Mouse (Mus musculus) heart, embryonic 14.5 days (tissue): ENCODE data around the gene Slc35e3. TPM values are rescaled to one million over a fixed set of nuclear protein-coding genes. Genes with fewer than 3 reads are reported as not detected.

Experiments
- ATAC-seq: fragments of 200-750 bp; cut with Nextera tagmentation; 2 replicates; pipeline ENCODE4 v1.8.0; 2017; ENCODE audit warnings: low read depth, moderate TSS enrichment; ENCODE audit not compliant: insufficient number of reproducible peaks, insufficient read depth, low FRiP score
- H3K27ac ChIP-seq, 2 experiments: fragments of 200-500 bp in 1 of 2; fragments of 300-500 bp in 1 of 2; sonication (generic) in 1 of 2; replicated peaks in 1 of 2; 2 replicates each; pipeline ENCODE4 v1.5.1; 2012 to 2014; ENCODE audit warnings: low read depth in 2 of 2, low read length in 2 of 2, control low read depth in 1 of 2, mild to moderate bottlenecking in 1 of 2, mixed read lengths in 1 of 2; ENCODE audit not compliant: control insufficient read depth in 1 of 2, insufficient read depth in 1 of 2
- H3K27me3 ChIP-seq: fragments of 300-500 bp; sonication (generic); 2 replicates; pipeline ENCODE4 v1.6.1; 2014; ENCODE audit warnings: mild to moderate bottlenecking, low read length, control low read depth; ENCODE audit not compliant: control insufficient read depth, insufficient read depth
- H3K36me3 ChIP-seq: fragments of 300-500 bp; sonication (generic); 2 replicates; pipeline ENCODE4 v1.6.1; 2014; ENCODE audit warnings: mild to moderate bottlenecking, control low read depth, low read length, mixed read lengths; ENCODE audit not compliant: control insufficient read depth, insufficient read depth
- H3K4me1 ChIP-seq, 2 experiments: fragments of 200-500 bp in 1 of 2; fragments of 300-500 bp in 1 of 2; sonication (generic) in 1 of 2; 2 replicates each; pipeline ENCODE4 v1.6.1; 2012 to 2014; ENCODE audit warnings: low read length in 2 of 2, control low read depth in 1 of 2, mixed read lengths in 1 of 2; ENCODE audit not compliant: control insufficient read depth in 2 of 2, insufficient read depth in 2 of 2
- H3K4me2 ChIP-seq: fragments of 300-500 bp; sonication (generic); 2 replicates; pipeline ENCODE4 v1.6.1; 2014; ENCODE audit warnings: mild to moderate bottlenecking, low read length
- H3K4me3 ChIP-seq, 2 experiments: fragments of 200-500 bp in 1 of 2; fragments of 300-500 bp in 1 of 2; sonication (generic) in 1 of 2; 2 replicates each; pipeline ENCODE4 v1.5.1; 2012 to 2014; ENCODE audit warnings: low read length in 2 of 2, mild to moderate bottlenecking in 2 of 2, control low read depth in 1 of 2, low read depth in 1 of 2, moderate library complexity in 1 of 2; ENCODE audit not compliant: control insufficient read depth in 1 of 2, insufficient read depth in 1 of 2
- H3K9ac ChIP-seq: fragments of 300-500 bp; sonication (generic); 2 replicates; pipeline ENCODE4 v1.6.1; 2014; ENCODE audit warnings: mild to moderate bottlenecking, low read length
- H3K9me3 ChIP-seq: fragments of 300-500 bp; sonication (generic); 2 replicates; pipeline ENCODE4 v1.6.1; 2016; ENCODE audit warnings: low read length, control low read depth; ENCODE audit not compliant: control insufficient read depth
- whole genome bisulfite sequencing: fragments of 180-500 bp; shearing (Covaris S2); extraction: QIAGEN DNeasy Blood & Tissue Kit; methylation state at CpG from one replicate; pipeline ENCODE4 v1.1.7; 2014; 5-methylcytosine and 5-hydroxymethylcytosine counted together
- polyA plus RNA-seq: library from polyadenylated mRNA; unstranded; fragments of >200 nt; fragmentation: Nextera tagmentation; extraction: Ambion mirVana; gene quantifications from 2 replicates; pipeline ENCODE4 v1.2.1, GENCODE M21; 2014

The Slc35e3 gene
- polyA plus RNA-seq, 1 experiment from 2014 or later, result 7.7 TPM

- no peak overlapping the region for H3K9ac ChIP-seq
- no peak overlapping the region for H3K4me2 ChIP-seq
- no peak overlapping the region for H3K4me3 ChIP-seq
- peaks cover 84% of the 10 kb centered on the region for H3K36me3 ChIP-seq
- peaks cover 4% of the 10 kb centered on the region; the same call in 1 of the 2 replicates for H3K9me3 ChIP-seq
- ATAC-seq, result no peak
- WGBS, result 87% methylated on average over 5 of the region's 5 CpGs
- H3K4me1 ChIP-seq, result no peaks in the 10 kb centered on the region
- H3K27me3 ChIP-seq, result no peaks in the 10 kb centered on the region
- no peak overlapping the region for H3K27ac ChIP-seq
Measured at GRCm38 (mm10) chr10:117752851-117753647, 6.9 kb upstream of the Slc35e3 start.

- no peak overlapping the region for H3K4me2 ChIP-seq
- ATAC-seq, result no peak
- H3K9me3 ChIP-seq, result peaks cover 4% of the 10 kb centered on the region; the same call in 1 of the 2 replicates
- WGBS, result 98% methylated on average over 7 of the region's 7 CpGs
- H3K4me1 ChIP-seq, result no peaks in the 10 kb centered on the region
- H3K9ac ChIP-seq, result no peak overlapping the region
- peaks cover 78% of the 10 kb centered on the region for H3K36me3 ChIP-seq
- no peak overlapping the region for H3K4me3 ChIP-seq
- H3K27me3 ChIP-seq, result no peaks in the 10 kb centered on the region
- H3K27ac ChIP-seq, result no peak overlapping the region
Measured at GRCm38 (mm10) chr10:117752304-117752821, 6.2 kb upstream of the Slc35e3 start.

- 92% methylated on average over 6 of the region's 6 CpGs for WGBS
- Histone ChIP-seq H3K27me3 (no peaks in the 10 kb centered on the region), H3K4me1 (no peaks in the 10 kb centered on the region), H3K27ac (no peak overlapping the region), H3K9ac (no peak overlapping the region), H3K9me3 (peaks cover 4% of the 10 kb centered on the region; the same call in 1 of the 2 replicates), H3K4me2 (no peak overlapping the region), H3K4me3 (no peak overlapping the region), H3K36me3 (peaks cover 71% of the 10 kb centered on the region)
- ATAC-seq, result no peak
Measured at GRCm38 (mm10) chr10:117751744-117752143, 5.6 kb upstream of the Slc35e3 start.

GRCm38 (mm10) chr10:117751282-117751610 is 5.1 kb upstream of the Slc35e3 start:
- peaks cover 66% of the 10 kb centered on the region for H3K36me3 ChIP-seq
- H3K4me2 ChIP-seq, result no peak overlapping the region
- WGBS, result 97% methylated on average over 14 of the region's 14 CpGs
- H3K27ac ChIP-seq, result no peak overlapping the region
- ATAC-seq, result no peak
- peaks cover 4% of the 10 kb centered on the region; the same call in 1 of the 2 replicates for H3K9me3 ChIP-seq
- no peak overlapping the region for H3K9ac ChIP-seq
- no peaks in the 10 kb centered on the region for H3K27me3 ChIP-seq
- no peaks in the 10 kb centered on the region; a peak in 1 of 4 replicates for H3K4me1 ChIP-seq
- no peak overlapping the region for H3K4me3 ChIP-seq

DNA sequence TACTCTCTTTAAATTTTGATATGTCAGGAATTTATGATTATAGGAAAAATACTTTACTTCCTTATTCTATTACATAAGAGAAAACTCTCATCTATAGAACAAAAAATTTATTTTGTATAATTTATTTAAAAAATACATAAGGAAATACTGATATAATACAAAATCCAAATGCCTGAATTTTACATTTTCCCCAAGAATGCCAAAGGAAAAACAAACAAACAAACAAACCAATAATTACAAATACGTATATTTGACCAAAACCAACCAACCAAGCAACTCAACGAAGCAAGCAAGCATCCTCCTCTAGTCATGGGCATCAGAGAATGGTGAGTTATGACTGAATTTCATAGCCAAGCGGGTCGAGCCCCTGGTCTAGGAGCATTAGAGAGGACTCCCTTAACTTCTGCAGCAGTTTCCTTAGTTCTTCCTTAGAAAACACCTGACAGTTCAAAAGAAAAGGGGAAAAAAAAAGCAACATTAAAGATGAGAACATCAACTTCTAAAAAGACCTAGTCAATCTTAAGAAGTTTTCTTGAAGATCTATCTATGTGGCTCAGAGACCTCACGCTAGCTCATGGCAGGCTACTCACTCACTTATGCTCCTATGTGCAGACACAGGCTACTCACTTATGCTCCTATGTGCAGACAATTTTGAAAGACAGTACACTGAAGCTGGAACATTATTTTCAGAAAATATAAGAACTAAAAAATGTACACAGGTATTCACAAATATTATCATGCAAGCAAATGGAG is 4.5 kb upstream of the Slc35e3 start:
- Histone ChIP-seq H3K4me2 (no peak overlapping the region), H3K4me3 (no peak overlapping the region), H3K9me3 (peaks cover 4% of the 10 kb centered on the region; the same call in 1 of the 2 replicates), H3K36me3 (peaks cover 61% of the 10 kb centered on the region), H3K27ac (no peak overlapping the region), H3K9ac (no peak overlapping the region), H3K27me3 (no peaks in the 10 kb centered on the region), H3K4me1 (no peaks in the 10 kb centered on the region; a peak in 1 of 4 replicates)
- no peak for ATAC-seq
- 92% methylated on average over 5 of the region's 5 CpGs for WGBS

DNA sequence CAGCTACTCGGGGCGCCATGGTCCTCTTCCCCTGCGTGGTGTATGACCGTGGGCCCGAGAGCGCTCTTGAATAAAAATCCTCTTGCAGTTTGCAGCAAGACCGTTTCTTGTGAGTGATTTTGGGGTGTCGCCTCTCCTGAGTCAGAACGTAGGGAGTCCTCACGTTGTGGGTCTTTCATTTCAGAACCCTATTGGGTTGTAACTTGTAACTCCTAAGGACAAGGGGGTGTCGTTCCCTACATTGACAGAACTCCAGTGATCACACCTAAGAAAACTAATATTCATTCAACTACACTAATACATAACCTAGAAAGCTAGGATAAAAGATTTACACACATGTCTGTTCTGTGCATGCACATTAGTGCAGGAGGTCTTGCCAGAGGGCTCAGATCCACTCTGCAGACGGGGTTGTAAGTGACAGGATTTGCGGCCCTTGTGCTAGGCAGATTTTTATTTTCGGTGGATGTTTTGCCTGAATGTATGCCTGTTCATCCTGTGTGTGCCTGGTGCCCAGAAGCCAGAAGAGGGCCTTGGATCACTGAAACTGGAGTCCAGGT is 3.7 kb upstream of the Slc35e3 start:
- peaks cover 4% of the 10 kb centered on the region; the same call in 1 of the 2 replicates for H3K9me3 ChIP-seq
- WGBS, result 90% methylated on average over 14 of the region's 14 CpGs
- no peak overlapping the region for H3K4me3 ChIP-seq
- H3K36me3 ChIP-seq, result peaks cover 53% of the 10 kb centered on the region
- H3K4me2 ChIP-seq, result no peak overlapping the region
- ATAC-seq, result no peak
- H3K4me1 ChIP-seq, result peaks cover 0 to 4% of the 10 kb centered on the region in 2 experiments; a peak in 2 of 4 replicates
- H3K27ac ChIP-seq, result no peak overlapping the region
- no peaks in the 10 kb centered on the region for H3K27me3 ChIP-seq
- H3K9ac ChIP-seq, result no peak overlapping the region

DNA sequence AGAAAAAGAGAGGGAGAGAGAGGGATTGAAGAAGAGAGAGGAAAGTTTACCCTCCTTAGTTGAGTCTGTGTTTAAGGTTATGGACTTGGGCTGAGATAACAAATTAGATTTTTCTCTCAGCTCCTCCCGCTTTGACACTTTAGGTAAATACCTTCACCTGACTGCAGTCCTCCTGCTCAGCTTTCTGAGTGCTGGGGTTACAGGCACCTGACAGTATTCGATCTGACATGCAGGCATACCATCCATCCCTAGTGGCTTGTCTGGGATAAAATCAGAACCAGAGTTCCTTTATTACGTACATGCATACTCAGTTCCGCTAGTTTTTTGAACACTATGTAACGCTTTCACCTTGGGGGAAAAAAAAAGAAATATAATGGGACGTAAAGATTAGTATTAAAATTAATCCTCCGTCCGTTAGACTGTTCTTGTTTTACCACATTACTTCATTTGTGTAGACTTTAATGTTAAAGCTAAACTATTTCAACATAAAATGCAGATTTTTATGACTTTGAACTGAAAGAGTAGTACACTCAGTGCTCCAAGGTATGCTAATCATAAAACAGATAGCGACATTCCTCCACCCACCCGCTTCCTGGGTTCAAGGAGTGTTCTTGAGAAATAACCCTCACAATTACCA is 3.0 kb upstream of the Slc35e3 start:
- Histone ChIP-seq H3K9me3 (peaks cover 4% of the 10 kb centered on the region; the same call in 1 of the 2 replicates), H3K27ac (no peak overlapping the region), H3K4me1 (peaks cover 0 to 4% of the 10 kb centered on the region in 2 experiments; a peak in 2 of 4 replicates), H3K9ac (no peak overlapping the region), H3K4me3 (no peak overlapping the region), H3K4me2 (no peak overlapping the region), H3K36me3 (peaks cover 46% of the 10 kb centered on the region), H3K27me3 (no peaks in the 10 kb centered on the region)
- ATAC-seq, result no peak
- WGBS, result 95% methylated on average over 10 of the region's 10 CpGs
